Mouse (Mus musculus) embryonic fibroblast, embryonic 13.5 days (primary cell): ENCODE measurements at regions not wholly inside any gene's neighbourhood (a gene's known extent, or its start where the extent isn't known, plus 50 kb on each side); places are given as distances from the start of the nearest gene placed in this dataset.
A peak's percentile ranks its signal among the peaks of the same experiment; 100 is the strongest.

Experiments used
- H3K27ac ChIP-seq: 2 replicates; pipeline ENCODE4 v1.5.1; 2012; ENCODE audit warnings: low read length, control low read depth, inconsistent platforms; ENCODE audit not compliant: insufficient read depth
- H3K4me1 ChIP-seq: 2 replicates; pipeline ENCODE4 v1.6.1; 2011; ENCODE audit warnings: low read length; ENCODE audit not compliant: control insufficient read depth, insufficient read depth
- H3K4me3 ChIP-seq: 2 replicates; pipeline ENCODE4 v1.5.1; 2011; ENCODE audit warnings: mild to moderate bottlenecking, control low read depth, low read length; ENCODE audit not compliant: insufficient read depth
- CTCF ChIP-seq: IDR thresholded peaks from 2 replicates; pipeline ENCODE4 v1.5.1; 2011; ENCODE audit warnings: mild to moderate bottlenecking, control low read depth, low read length, moderate library complexity, borderline replicate concordance; ENCODE audit not compliant: insufficient read depth
- POLR2A ChIP-seq: IDR thresholded peaks from 2 replicates; pipeline ENCODE4 v1.6.1; 2011; ENCODE audit warnings: low read depth, mild to moderate bottlenecking, control low read depth, low read length, moderate library complexity

- Histone ChIP-seq H3K4me3 (no peak overlapping the region), H3K27ac (no peak overlapping the region)
Measured at GRCm38 (mm10) chr15:52480834-52481233, 1403.9 kb upstream of the Gm7489 start.

DNA sequence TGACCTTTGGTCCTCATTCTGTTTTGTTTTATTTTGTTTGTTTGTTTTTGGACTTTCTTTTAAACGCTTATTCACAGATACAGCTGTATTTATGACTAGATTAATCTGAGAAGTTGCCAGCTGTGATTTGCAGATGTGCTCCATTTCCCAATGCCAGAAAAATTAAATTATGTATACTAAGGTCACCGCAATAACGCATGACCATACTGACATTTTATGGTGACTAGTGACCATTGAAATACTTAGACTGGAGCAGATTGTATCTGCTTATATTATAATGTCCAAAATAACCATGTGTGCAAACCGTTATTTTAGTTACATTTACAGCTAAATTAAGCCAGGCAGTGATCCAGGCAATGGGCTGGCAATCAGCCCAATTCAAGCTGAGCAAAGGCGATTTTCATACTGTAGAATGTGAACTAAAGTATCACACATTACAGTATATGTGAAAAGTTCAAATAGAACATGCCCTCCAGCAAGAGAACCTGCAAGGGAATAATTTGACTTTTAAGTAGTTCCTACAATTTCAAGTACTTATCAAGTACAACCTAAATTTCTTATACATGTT is 1401.0 kb upstream of the Gm7489 start:
- Histone ChIP-seq H3K4me1 (no peaks in the 10 kb centered on the region), H3K27ac (no peak overlapping the region), H3K4me3 (no peak overlapping the region)
- TF ChIP-seq CTCF (no peak), POLR2A (no peak)

More at GRCm38 (mm10) chr15:52480834-52481233, 1403.9 kb upstream of the Gm7489 start:
- no peaks in the 10 kb centered on the region for H3K4me1 ChIP-seq
- TF ChIP-seq CTCF (no peak), POLR2A (no peak)

- Histone ChIP-seq H3K4me3 (no peak overlapping the region), H3K4me1 (no peaks in the 10 kb centered on the region), H3K27ac (no peak overlapping the region)
- TF ChIP-seq POLR2A (no peak), CTCF (no peak)
Measured at GRCm38 (mm10) chr15:52484276-52484675, 1400.4 kb upstream of the Gm7489 start.

DNA sequence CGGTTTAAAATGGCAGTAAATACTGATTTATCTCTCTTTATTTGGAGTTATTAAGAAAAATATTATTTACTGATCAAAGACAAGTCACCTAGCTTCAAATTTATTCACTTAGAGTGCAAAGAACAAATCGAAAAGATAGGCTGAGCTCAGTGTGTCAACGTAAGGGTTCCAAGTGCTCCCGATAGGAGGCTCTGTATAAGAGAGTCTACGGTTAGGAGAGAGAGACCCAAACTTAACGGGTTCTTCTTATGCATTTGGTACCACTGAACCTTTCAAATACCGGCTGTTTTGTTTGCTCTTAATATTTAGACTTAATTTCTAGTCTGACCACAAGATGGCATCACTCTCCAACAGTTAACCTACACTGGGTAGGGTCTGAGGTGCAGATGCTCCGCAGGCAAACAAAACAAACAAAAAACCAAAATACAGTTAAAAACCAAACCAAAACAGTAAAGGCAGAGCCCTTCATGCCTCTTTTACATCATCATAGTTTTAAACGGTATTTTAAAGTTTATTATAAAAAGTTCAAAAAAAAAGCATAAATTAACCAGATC is 1379.4 kb upstream of the Gm7489 start:
- Histone ChIP-seq H3K4me1 (peaks cover 2% of the 10 kb centered on the region; the same call in 1 of the 2 replicates), H3K27ac (no peak overlapping the region), H3K4me3 (no peak overlapping the region)
- TF ChIP-seq POLR2A (no peak), CTCF (no peak)

DNA sequence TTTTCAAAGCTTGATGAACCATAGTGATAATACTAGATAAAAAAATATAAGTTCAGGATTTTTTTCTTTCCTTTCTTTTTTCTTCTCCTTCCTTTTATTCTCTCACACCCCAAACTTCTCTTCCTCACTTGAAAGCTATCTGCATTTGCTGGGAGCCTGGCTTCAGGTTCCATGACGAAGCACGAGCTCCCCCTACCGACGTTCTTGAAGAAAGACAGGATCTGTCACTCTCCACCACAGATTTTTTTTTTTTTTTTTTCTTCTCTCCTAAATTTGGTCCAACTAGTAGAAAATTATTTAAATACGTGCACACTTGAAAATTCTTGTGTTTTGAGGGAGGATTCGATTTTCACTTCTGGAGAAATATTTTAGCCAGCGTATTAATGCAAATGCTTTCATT is 1377.8 kb upstream of the Gm7489 start:
- H3K4me1 ChIP-seq = peaks cover 2% of the 10 kb centered on the region; the same call in 1 of the 2 replicates
- no peak overlapping the region for H3K27ac ChIP-seq
- TF ChIP-seq CTCF (peak; percentile 51; the same call in 1 of the 2 replicates), POLR2A (no peak)
- no peak overlapping the region for H3K4me3 ChIP-seq

DNA sequence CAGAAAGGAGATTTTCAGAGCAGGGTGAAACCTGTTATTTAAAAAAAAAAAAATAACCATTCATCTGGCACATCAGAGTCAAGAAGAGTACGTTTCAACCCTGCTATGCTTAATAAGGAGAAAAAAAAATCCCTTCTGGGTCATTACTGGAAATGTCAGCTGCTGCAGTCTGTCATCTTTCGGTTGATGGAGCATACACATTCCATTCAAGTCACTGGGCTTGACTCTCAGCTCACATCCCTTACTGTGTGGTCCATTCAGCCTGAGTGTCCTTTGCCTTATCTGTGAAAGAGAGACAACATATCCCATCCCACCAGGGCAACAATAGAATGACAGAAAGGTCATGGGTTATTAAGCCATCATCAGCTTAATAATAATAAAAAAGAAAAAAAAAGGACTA is 1376.1 kb upstream of the Gm7489 start:
- TF ChIP-seq CTCF (no peak), POLR2A (no peak)
- Histone ChIP-seq H3K4me3 (no peak overlapping the region), H3K4me1 (peaks cover 2% of the 10 kb centered on the region; the same call in 1 of the 2 replicates), H3K27ac (no peak overlapping the region)

DNA sequence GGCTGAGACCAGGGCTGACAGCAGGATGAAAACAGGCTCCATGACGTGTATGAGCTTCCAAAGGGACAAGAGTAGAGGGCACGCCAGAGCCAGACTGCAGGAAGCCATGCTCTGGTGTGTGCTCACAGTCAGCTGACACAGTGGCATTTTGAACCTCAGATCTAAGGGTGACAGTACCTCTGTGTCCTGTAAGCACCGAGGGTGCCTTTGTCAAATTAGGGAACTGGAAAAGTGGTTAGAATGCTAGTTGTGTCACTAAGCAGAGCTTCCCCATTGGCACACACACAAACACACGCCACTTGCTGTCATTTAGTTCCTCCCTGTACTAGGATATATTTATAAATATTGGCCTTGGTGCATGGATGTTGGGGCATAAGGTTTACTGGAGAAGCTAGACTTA is 1374.6 kb upstream of the Gm7489 start:
- H3K27ac ChIP-seq = no peak overlapping the region
- H3K4me3 ChIP-seq = no peak overlapping the region
- TF ChIP-seq CTCF (no peak), POLR2A (no peak)
- H3K4me1 ChIP-seq = peaks cover 2% of the 10 kb centered on the region; the same call in 1 of the 2 replicates

GRCm38 (mm10) chr15:52536594-52536993 is 1348.1 kb upstream of the Gm7489 start:
- no peaks in the 10 kb centered on the region for H3K4me1 ChIP-seq
- no peak overlapping the region for H3K27ac ChIP-seq
- no peak overlapping the region for H3K4me3 ChIP-seq
- TF ChIP-seq POLR2A (no peak), CTCF (no peak)

DNA sequence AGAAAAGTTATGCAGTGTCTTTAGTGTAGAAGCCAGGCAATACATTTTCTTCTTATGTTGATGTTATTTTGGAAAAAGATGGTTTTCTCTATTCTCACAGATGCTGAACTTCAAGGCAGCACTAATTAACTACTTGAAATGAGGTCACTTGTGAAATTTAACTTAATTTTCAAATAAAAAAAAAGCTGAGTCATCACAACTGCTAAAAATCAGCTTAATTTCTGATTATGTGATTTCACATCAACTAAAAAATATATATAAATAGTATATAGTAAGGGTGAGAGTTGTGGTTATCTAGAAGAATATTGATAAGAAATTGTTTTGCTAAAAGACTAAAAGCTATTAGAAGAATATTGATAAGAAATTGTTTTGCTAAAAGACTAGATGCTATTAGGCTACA is 1326.0 kb upstream of the Gm7489 start:
- no peak for TF ChIP-seq CTCF
- TF ChIP-seq POLR2A = no peak
- H3K4me1 ChIP-seq = no peaks in the 10 kb centered on the region
- H3K4me3 ChIP-seq = no peak overlapping the region
- H3K27ac ChIP-seq = no peak overlapping the region

- no peaks in the 10 kb centered on the region for H3K4me1 ChIP-seq
- H3K4me3 ChIP-seq = no peak overlapping the region
- TF ChIP-seq CTCF (no peak), POLR2A (no peak)
- no peak overlapping the region for H3K27ac ChIP-seq
Measured at GRCm38 (mm10) chr15:52564078-52564477, 1320.6 kb upstream of the Gm7489 start.
